Mouse (Mus musculus) megakaryocyte progenitor cell, adult 5-6 weeks (primary cell): Measurements from ENCODE around the gene Cux1. TPM values are rescaled to one million over a fixed set of nuclear protein-coding genes. Genes with fewer than 3 reads are reported as not detected.

Experiments used
- ATAC-seq: replicated peaks from 2 replicates; pipeline ENCODE4 v1.8.0; 2016; ENCODE audit warnings: mild to moderate bottlenecking, moderate TSS enrichment, inconsistent platforms; ENCODE audit not compliant: poor library complexity
- total RNA-seq, 2 experiments: library from RNA; stranded (forward) in 1 of 2; stranded (reverse) in 1 of 2; fragments of 157-497, 149-512 nt in 1 of 2; fragments of 200-1000 nt in 1 of 2; gene quantifications; 2 replicates each; pipeline versions ENCODE4 v1.2.3 to v1.2.4; 2015 to 2017

The Cux1 gene
- total RNA-seq, 2 experiments from 2014 or later = 104 to 118 TPM

GRCm38 (mm10) chr5:136334780-136335179 lies 232.5 kb downstream of the Cux1 start:
- peak; percentile 38 for ATAC-seq

GRCm38 (mm10) chr5:136334051-136334450 lies 233.2 kb downstream of the Cux1 start:
- ATAC-seq = no peak

- no peak for ATAC-seq
Measured at GRCm38 (mm10) chr5:136332786-136333462, 234.4 kb downstream of the Cux1 start.

- peak; percentile 54; the same call in 1 of the 2 replicates for ATAC-seq
Measured at GRCm38 (mm10) chr5:136327736-136328135, 239.6 kb downstream of the Cux1 start.

- ATAC-seq = no peak
Measured at GRCm38 (mm10) chr5:136326626-136327025, 240.7 kb downstream of the Cux1 start.

GRCm38 (mm10) chr5:136324506-136324905 lies 242.8 kb downstream of the Cux1 start:
- no peak for ATAC-seq

- ATAC-seq = peak; percentile 31; the same call in 1 of the 2 replicates
Measured at GRCm38 (mm10) chr5:136321378-136321777, 245.9 kb downstream of the Cux1 start.

- no peak for ATAC-seq
Measured at GRCm38 (mm10) chr5:136312566-136312965, 254.7 kb downstream of the Cux1 start.

GRCm38 (mm10) chr5:136312166-136312565 lies 255.1 kb downstream of the Cux1 start:
- ATAC-seq = no peak

- ATAC-seq = no peak
Measured at GRCm38 (mm10) chr5:136306254-136306653, 261.0 kb downstream of the Cux1 start.

- ATAC-seq = no peak
Measured at GRCm38 (mm10) chr5:136303409-136303983, 263.8 kb downstream of the Cux1 start.

GRCm38 (mm10) chr5:136300880-136301279 lies 266.4 kb downstream of the Cux1 start:
- no peak for ATAC-seq

GRCm38 (mm10) chr5:136297691-136298090 lies 269.6 kb downstream of the Cux1 start:
- ATAC-seq = no peak

GRCm38 (mm10) chr5:136296911-136297310 lies 270.4 kb downstream of the Cux1 start:
- ATAC-seq = no peak

GRCm38 (mm10) chr5:136292971-136293418 lies 274.3 kb downstream of the Cux1 start:
- no peak for ATAC-seq

GRCm38 (mm10) chr5:136292361-136292760 lies 274.9 kb downstream of the Cux1 start:
- no peak for ATAC-seq

GRCm38 (mm10) chr5:136291562-136291961 lies 275.7 kb downstream of the Cux1 start:
- no peak for ATAC-seq

- no peak for ATAC-seq
Measured at GRCm38 (mm10) chr5:136289776-136290175, 277.5 kb downstream of the Cux1 start.

- ATAC-seq = no peak
Measured at GRCm38 (mm10) chr5:136288351-136289081, 278.8 kb downstream of the Cux1 start.

- ATAC-seq = no peak
Measured at GRCm38 (mm10) chr5:136286566-136286965, 280.7 kb downstream of the Cux1 start.

GRCm38 (mm10) chr5:136285106-136285505 lies 282.2 kb downstream of the Cux1 start:
- ATAC-seq = no peak

- peak; percentile 37; the same call in 1 of the 2 replicates for ATAC-seq
Measured at GRCm38 (mm10) chr5:136281351-136281750, 285.9 kb downstream of the Cux1 start.
